Mouse (Mus musculus): Measurements from ENCODE around the gene 0610010F05Rik. TPM values are rescaled to one million over a fixed set of nuclear protein-coding genes. Genes with fewer than 3 reads are reported as not detected.
A peak's percentile ranks its signal among the peaks of the same experiment; 100 is the strongest.
"Not testable (repeated sequence)": the region's sequence is repeated elsewhere in the genome, so short reads cannot be mapped to it uniquely, and the experiment has no call there.

0610010F05Rik gene
- polyA plus RNA-seq, 1 experiment from 2014 or later = 21.3 TPM

DNA sequence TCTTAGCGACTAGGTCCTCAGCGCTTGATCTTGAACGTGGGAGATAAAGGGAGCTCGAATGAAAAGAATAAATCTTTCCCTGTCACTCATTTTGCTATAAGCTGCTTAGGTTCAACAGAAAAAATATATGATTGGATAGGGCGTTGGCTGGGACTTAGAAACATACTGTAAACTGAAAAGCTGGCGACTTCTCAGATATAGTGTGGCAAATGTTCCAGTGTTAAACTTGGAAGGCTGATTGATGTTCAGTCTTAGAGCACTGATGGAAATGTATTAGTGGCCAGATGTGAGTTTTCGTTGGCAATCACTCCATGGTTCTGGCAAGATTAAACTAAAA, 408 bp upstream of the 0610010F05Rik start:
- H3K36me3 ChIP-seq (ENCODE audit: control insufficient read depth, insufficient read depth, low read length) = no peaks in the 10 kb centered on the region

DNA sequence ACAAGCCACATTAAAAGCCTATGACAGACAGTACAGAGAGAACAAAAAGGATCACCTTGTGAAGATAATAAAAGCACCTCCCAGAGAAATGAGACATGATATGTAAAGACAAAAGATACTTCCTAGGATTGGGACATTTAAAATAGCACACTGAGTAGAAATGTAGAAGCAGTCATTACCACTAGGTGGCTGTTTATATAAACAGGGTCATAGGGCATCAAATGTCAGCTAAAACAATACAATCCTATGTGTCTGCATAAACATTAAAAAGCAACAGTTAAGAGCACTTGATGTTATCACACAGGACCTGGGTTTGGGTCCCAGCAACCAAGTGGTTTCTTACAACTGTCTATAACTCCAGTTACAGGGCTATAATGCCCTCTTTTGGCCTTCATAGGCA, 2.8 kb downstream of the 0610010F05Rik start:
- no peak overlapping the region for H3K9ac ChIP-seq (ENCODE audit: low read depth, low read length)
- H3K4me3 ChIP-seq (ENCODE audit: low read depth, low read length) = no peak overlapping the region
- no peak overlapping the region for H3K27ac ChIP-seq (ENCODE audit: low read depth, low read length)
- no peak overlapping the region for H3K4me2 ChIP-seq
- DNase-seq (ENCODE audit: low spot score) (no peak), ATAC-seq (replicated peaks; ENCODE audit: low FRiP score) (no peak)
- peaks cover 7% of the 10 kb centered on the region for H3K4me1 ChIP-seq (replicated peaks; ENCODE audit: control insufficient read depth, insufficient read depth, low read length)
- H3K36me3 ChIP-seq (ENCODE audit: control insufficient read depth, insufficient read depth, low read length) = peaks cover 2% of the 10 kb centered on the region; the same call in 1 of the 2 replicates
- H3K27me3 ChIP-seq (replicated peaks; ENCODE audit: control insufficient read depth, insufficient read depth, low read length) = no peaks in the 10 kb centered on the region
- H3K9me3 ChIP-seq (ENCODE audit: control insufficient read depth, low read length) = no peaks in the 10 kb centered on the region

More for the DNA sequence above, 408 bp upstream of the 0610010F05Rik start:
- no peak overlapping the region for H3K9ac ChIP-seq (ENCODE audit: low read depth, low read length)
- H3K4me2 ChIP-seq = peak overlapping the region; percentile 72
- ATAC-seq (replicated peaks; ENCODE audit: low FRiP score) (no peak), DNase-seq (ENCODE audit: low spot score) (no peak)
- H3K27me3 ChIP-seq (replicated peaks; ENCODE audit: control insufficient read depth, insufficient read depth, low read length) = no peaks in the 10 kb centered on the region
- 12% methylated on average over 7 of the region's 7 CpGs for WGBS
- H3K9me3 ChIP-seq (ENCODE audit: control insufficient read depth, low read length) = no peaks in the 10 kb centered on the region
- peaks cover 7% of the 10 kb centered on the region for H3K4me1 ChIP-seq (replicated peaks; ENCODE audit: control insufficient read depth, insufficient read depth, low read length)
- H3K4me3 ChIP-seq (ENCODE audit: low read depth, low read length) = peak overlapping the region; percentile 79
- H3K27ac ChIP-seq (ENCODE audit: low read depth, low read length) = 0 out of 2 replicates have a peak overlapping the region, but pooled peaks have one; percentile 75

DNA sequence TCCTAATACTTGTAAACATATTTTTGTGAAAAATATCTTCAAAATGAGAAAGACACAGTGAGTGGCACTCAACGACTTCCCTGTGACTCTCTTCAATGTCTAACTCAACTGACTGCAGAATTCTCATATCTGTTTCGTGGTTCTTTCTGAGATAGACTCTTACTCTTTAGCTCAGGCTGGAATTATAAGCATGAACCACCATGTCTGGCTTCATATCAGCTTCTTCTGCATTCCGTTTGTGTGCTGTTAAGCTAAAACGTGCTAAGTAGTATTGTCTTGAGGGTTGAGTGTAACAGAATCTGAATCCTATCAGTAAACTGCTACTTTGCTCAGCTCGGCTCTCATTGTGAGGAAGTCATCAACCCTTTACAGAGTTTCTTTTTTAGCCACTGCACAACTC, 14.4 kb downstream of the 0610010F05Rik start:
- DNase-seq (ENCODE audit: low spot score) = no peak
- ATAC-seq (replicated peaks; ENCODE audit: low FRiP score) = no peak
- no peak overlapping the region for H3K4me3 ChIP-seq (ENCODE audit: low read depth, low read length)
- H3K27me3 ChIP-seq (replicated peaks; ENCODE audit: control insufficient read depth, insufficient read depth, low read length) = no peaks in the 10 kb centered on the region
- H3K9me3 ChIP-seq (ENCODE audit: control insufficient read depth, low read length) = no peaks in the 10 kb centered on the region
- no peaks in the 10 kb centered on the region for H3K36me3 ChIP-seq (ENCODE audit: control insufficient read depth, insufficient read depth, low read length)
- H3K27ac ChIP-seq (ENCODE audit: low read depth, low read length) = no peak overlapping the region
- no peak overlapping the region for H3K9ac ChIP-seq (ENCODE audit: low read depth, low read length)
- no peak overlapping the region for H3K4me2 ChIP-seq
- H3K4me1 ChIP-seq (replicated peaks; ENCODE audit: control insufficient read depth, insufficient read depth, low read length) = no peaks in the 10 kb centered on the region
- WGBS = 68% methylated on average over 5 of the region's 5 CpGs

DNA sequence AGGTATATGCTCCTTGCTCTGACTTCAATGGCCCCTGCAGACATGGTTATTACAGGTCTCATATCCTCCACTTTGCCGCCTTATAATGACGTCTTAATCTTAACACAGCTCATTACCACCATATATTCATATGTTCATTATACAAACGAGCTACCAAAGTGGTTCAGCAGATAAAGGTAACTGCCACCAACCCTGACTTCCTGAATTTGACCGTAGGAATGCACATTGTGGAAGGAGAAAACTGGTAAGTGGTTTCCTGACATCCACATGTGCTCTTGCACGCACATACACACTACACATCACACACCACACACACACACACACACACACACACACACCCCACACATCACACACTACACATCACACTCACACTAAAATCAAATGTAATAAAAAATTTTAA, 18.9 kb downstream of the 0610010F05Rik start:
- DNase-seq (ENCODE audit: low spot score) = no peak
- no peak overlapping the region for H3K27ac ChIP-seq (ENCODE audit: low read depth, low read length)
- H3K9me3 ChIP-seq (ENCODE audit: control insufficient read depth, low read length) = no peaks in the 10 kb centered on the region
- H3K9ac ChIP-seq (ENCODE audit: low read depth, low read length) = no peak overlapping the region
- H3K27me3 ChIP-seq (replicated peaks; ENCODE audit: control insufficient read depth, insufficient read depth, low read length) = no peaks in the 10 kb centered on the region
- no peak overlapping the region for H3K4me3 ChIP-seq (ENCODE audit: low read depth, low read length)
- H3K4me1 ChIP-seq (replicated peaks; ENCODE audit: control insufficient read depth, insufficient read depth, low read length) = no peaks in the 10 kb centered on the region
- H3K36me3 ChIP-seq (ENCODE audit: control insufficient read depth, insufficient read depth, low read length) = peaks cover under 1% of the 10 kb centered on the region; the same call in 1 of the 2 replicates
- H3K4me2 ChIP-seq = no peak overlapping the region
- no peak for ATAC-seq (replicated peaks; ENCODE audit: low FRiP score)
- 54% methylated on average over 5 of the region's 5 CpGs for WGBS

DNA sequence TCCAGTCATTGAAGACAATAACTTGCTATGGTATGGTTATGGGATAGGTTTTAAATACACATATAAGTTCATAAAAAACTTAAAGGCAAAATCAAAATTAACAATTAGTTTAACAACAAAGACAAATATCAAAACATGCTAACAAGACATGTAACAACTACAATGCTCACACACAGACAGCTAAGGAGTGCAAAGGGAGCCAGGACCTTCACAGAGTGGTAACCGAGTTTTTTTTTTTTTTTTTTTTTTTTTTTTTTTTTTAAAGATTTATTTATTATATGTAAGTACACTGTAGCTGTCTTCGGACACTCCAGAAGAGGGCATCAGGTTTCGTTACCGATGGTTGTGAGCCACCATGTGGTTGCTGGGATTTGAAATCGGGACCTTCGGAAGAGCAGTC, 26.1 kb downstream of the 0610010F05Rik start:
- WGBS = 87% methylated on average over 6 of the region's 6 CpGs
- not testable (repeated sequence) for H3K27ac ChIP-seq (ENCODE audit: low read depth, low read length); H3K27me3 ChIP-seq (replicated peaks; ENCODE audit: control insufficient read depth, insufficient read depth, low read length); ATAC-seq (replicated peaks; ENCODE audit: low FRiP score); H3K9me3 ChIP-seq (ENCODE audit: control insufficient read depth, low read length); H3K9ac ChIP-seq (ENCODE audit: low read depth, low read length); H3K4me3 ChIP-seq (ENCODE audit: low read depth, low read length); H3K4me2 ChIP-seq; DNase-seq (ENCODE audit: low spot score); H3K36me3 ChIP-seq (ENCODE audit: control insufficient read depth, insufficient read depth, low read length); H3K4me1 ChIP-seq (replicated peaks; ENCODE audit: control insufficient read depth, insufficient read depth, low read length)

DNA sequence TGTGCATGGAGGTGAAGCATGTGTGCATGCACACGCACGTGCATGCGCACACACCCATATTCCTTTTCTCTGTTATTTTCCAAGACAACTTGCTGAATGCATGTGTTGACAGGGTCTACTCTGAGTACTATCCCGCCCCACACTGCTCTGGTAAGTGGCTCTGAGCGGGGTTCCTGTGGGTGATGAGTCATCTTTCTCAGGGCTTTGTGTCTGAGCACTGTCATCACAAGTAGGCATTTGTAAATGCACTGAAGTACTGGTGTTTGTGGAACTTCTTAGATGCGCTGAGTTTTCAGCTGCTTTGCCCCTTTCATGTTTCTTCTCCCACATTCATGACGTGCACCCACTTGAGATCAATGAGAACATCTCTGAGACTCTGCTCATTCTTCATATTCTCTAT, 63.3 kb downstream of the 0610010F05Rik start:
- no peaks in the 10 kb centered on the region for H3K4me1 ChIP-seq (replicated peaks; ENCODE audit: control insufficient read depth, insufficient read depth, low read length)
- H3K27me3 ChIP-seq (replicated peaks; ENCODE audit: control insufficient read depth, insufficient read depth, low read length) = no peaks in the 10 kb centered on the region
- H3K4me2 ChIP-seq = no peak overlapping the region
- ATAC-seq (replicated peaks; ENCODE audit: low FRiP score) = no peak
- no peak overlapping the region for H3K4me3 ChIP-seq (ENCODE audit: low read depth, low read length)
- no peak overlapping the region for H3K27ac ChIP-seq (ENCODE audit: low read depth, low read length)
- no peak overlapping the region for H3K9ac ChIP-seq (ENCODE audit: low read depth, low read length)
- 0 out of 2 replicates have a peak, but pooled peaks cover 5% of the 10 kb centered on the region for H3K36me3 ChIP-seq (ENCODE audit: control insufficient read depth, insufficient read depth, low read length)
- 78% methylated on average over 7 of the region's 7 CpGs for WGBS
- no peak for DNase-seq (ENCODE audit: low spot score)
- H3K9me3 ChIP-seq (ENCODE audit: control insufficient read depth, low read length) = no peaks in the 10 kb centered on the region

DNA sequence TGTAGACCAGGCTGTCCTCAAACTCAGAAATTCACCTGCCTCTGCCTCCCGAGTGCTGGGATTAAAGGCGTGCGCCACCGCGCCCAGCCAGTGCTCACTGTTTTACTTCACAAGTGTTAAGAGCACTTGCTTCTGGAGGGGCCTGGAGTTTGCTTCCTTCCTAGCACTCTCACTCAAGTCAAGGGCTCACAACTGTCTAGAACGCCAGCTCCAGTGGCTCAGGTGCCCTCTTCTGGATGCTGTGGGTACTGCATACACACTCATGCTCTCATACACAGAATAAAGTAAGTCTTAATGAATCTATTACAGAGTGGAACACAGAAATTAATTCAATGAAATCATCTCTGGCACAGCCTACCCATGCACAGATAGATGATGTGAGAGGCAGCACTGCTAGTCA, 67.7 kb downstream of the 0610010F05Rik start:
- Histone ChIP-seq H3K27me3 (replicated peaks; ENCODE audit: control insufficient read depth, insufficient read depth, low read length) (no peaks in the 10 kb centered on the region), H3K4me1 (replicated peaks; ENCODE audit: control insufficient read depth, insufficient read depth, low read length) (no peaks in the 10 kb centered on the region), H3K9me3 (ENCODE audit: control insufficient read depth, low read length) (no peaks in the 10 kb centered on the region), H3K4me2 (no peak overlapping the region), H3K4me3 (ENCODE audit: low read depth, low read length) (no peak overlapping the region), H3K9ac (ENCODE audit: low read depth, low read length) (no peak overlapping the region), H3K36me3 (ENCODE audit: control insufficient read depth, insufficient read depth, low read length) (0 out of 2 replicates have a peak, but pooled peaks cover 2% of the 10 kb centered on the region), H3K27ac (ENCODE audit: low read depth, low read length) (no peak overlapping the region)
- DNase-seq (ENCODE audit: low spot score) (peak; percentile 61), ATAC-seq (replicated peaks; ENCODE audit: low FRiP score) (peak; percentile 77)
- WGBS = 55% methylated on average over 6 of the region's 6 CpGs

DNA sequence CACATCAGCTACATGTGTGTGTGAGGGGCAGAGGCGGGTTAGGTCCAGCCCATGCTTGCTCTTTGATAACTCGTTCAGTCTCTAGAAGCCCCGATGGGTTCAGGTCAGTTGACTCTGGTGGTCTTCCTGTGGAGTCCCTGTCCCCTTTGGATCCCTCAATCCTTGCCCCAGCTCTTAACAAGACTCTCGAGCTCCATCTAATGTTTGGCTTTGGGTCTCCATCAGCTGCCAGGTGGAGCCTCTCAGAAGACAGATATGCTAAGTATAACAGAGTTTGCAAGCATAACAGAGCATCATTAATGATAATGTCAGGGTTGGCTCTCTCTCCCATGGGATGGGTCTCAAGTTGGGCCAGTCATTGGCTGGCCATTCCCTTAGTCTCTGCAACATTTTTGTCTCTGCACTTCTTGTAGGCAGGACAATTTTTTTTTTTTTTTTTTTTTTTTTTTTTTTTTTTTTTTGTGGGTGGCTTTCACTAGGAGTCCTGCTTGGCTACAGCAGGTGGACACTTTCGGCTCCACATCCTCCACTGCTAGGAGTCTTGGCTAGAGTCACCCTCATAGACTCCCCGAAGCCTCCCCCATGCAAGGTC, 76.3 kb downstream of the 0610010F05Rik start:
- Histone ChIP-seq H3K4me2 (no peak overlapping the region), H3K9me3 (ENCODE audit: control insufficient read depth, low read length) (no peaks in the 10 kb centered on the region), H3K4me1 (replicated peaks; ENCODE audit: control insufficient read depth, insufficient read depth, low read length) (no peaks in the 10 kb centered on the region), H3K9ac (ENCODE audit: low read depth, low read length) (no peak overlapping the region), H3K4me3 (ENCODE audit: low read depth, low read length) (no peak overlapping the region), H3K27me3 (replicated peaks; ENCODE audit: control insufficient read depth, insufficient read depth, low read length) (no peaks in the 10 kb centered on the region), H3K27ac (ENCODE audit: low read depth, low read length) (no peak overlapping the region), H3K36me3 (ENCODE audit: control insufficient read depth, insufficient read depth, low read length) (no peaks in the 10 kb centered on the region)
- DNase-seq (ENCODE audit: low spot score) = no peak
- WGBS = 60% methylated on average over 6 of the region's 6 CpGs
- ATAC-seq (replicated peaks; ENCODE audit: low FRiP score) = no peak

DNA sequence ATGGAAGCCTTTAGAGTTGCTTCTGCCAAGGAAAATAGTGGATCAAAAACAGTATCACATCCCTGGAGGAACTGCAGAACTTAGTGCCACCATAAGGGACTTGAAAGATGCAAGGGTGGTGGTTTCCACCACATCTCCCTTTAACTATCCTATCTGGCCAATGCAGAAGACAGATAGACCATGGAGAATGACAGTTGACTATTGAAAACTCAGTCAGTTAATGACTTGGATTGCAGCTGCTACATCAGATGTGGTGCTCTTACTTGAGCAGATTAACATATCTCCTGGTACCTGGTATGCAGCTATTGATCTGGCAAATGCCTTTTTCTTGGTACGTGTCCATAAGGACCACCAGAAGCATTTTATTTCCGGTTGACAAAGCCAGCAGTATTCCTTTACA, 96.0 kb downstream of the 0610010F05Rik start:
- WGBS = 78% methylated on average over 2 of the region's 2 CpGs
- no peaks in the 10 kb centered on the region for H3K36me3 ChIP-seq (ENCODE audit: control insufficient read depth, insufficient read depth, low read length)
- ATAC-seq (replicated peaks; ENCODE audit: low FRiP score) (no peak), DNase-seq (ENCODE audit: low spot score) (no peak)
- H3K9me3 ChIP-seq (ENCODE audit: control insufficient read depth, low read length) = no peaks in the 10 kb centered on the region
- H3K4me1 ChIP-seq (replicated peaks; ENCODE audit: control insufficient read depth, insufficient read depth, low read length) = no peaks in the 10 kb centered on the region
- H3K9ac ChIP-seq (ENCODE audit: low read depth, low read length) = no peak overlapping the region
- H3K4me2 ChIP-seq = no peak overlapping the region
- H3K27me3 ChIP-seq (replicated peaks; ENCODE audit: control insufficient read depth, insufficient read depth, low read length) = no peaks in the 10 kb centered on the region
- H3K4me3 ChIP-seq (ENCODE audit: low read depth, low read length) = no peak overlapping the region
- H3K27ac ChIP-seq (ENCODE audit: low read depth, low read length) = no peak overlapping the region
